Mouse (Mus musculus) heart, postnatal 0 days (tissue): ENCODE measurements around the gene Dop1a.

Source experiments
- CTCF ChIP-seq: IDR thresholded peaks from 2 replicates; pipeline ENCODE4 v1.5.1; 2016; ENCODE audit warnings: antibody characterized with exemption, control low read depth, low read depth
- EP300 ChIP-seq: IDR thresholded peaks from 2 replicates; pipeline ENCODE4 v1.6.1; 2016; ENCODE audit warnings: antibody characterized with exemption, low read depth

- TF ChIP-seq CTCF: no peak
- TF ChIP-seq EP300: no peak
Measured at GRCm38 (mm10) chr9:86573616-86574303, 106.8 kb downstream of the Dop1a start.
